Mouse (Mus musculus) liver, embryonic 14.5 days (tissue): ENCODE measurements around the gene Vwa1.
A peak's percentile ranks its signal among the peaks of the same experiment; 100 is the strongest.

Experiments
- CTCF ChIP-seq: IDR thresholded peaks from 2 replicates; pipeline ENCODE4 v1.5.1; 2016; ENCODE audit warnings: antibody characterized with exemption, low read depth, control low read depth
- EP300 ChIP-seq: IDR thresholded peaks from 2 replicates; pipeline ENCODE4 v1.6.1; 2016; ENCODE audit warnings: antibody characterized with exemption, low read depth

DNA sequence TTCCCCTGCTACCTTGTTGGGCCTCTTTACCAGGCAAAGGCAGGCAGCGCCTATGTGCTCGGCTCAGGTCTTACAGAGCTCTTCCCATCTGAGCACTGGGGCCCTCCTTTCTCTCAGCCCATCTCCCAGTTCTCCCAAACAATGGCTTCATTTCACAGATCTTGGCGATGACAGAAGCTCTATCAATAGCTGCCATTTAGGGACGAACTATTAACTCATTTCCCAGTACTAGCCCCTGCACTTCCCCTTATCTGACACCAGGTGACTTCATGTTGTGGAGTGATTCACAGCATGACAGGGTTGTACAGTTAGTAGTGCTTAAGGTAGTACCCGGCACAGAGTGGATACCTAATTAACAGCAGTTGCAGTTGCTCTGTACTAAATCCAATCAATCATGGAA, 11.3 kb upstream of the Vwa1 start, which contains the start of gene Tmem88b:
- TF ChIP-seq CTCF = peak; percentile 42; the same call in 1 of the 2 replicates
- no peak for TF ChIP-seq EP300
